Mouse (Mus musculus) erythroblast, embryonic 14.5 days (primary cell): Measurements from ENCODE around the gene Ccdc137.

Experiments
- GATA1 ChIP-seq: IDR thresholded peaks from 2 replicates; pipeline ENCODE4 v1.6.1; 2012; ENCODE audit warnings: low read length, inconsistent platforms, mixed read lengths
- TAL1 ChIP-seq: IDR thresholded peaks from 3 replicates; pipeline ENCODE4 v1.6.1; 2012; ENCODE audit warnings: low read length, inconsistent platforms, mixed read lengths

GRCm38 (mm10) chr11:120489054-120489761 is 31.3 kb downstream of the Ccdc137 start:
- TF ChIP-seq TAL1 (no peak), GATA1 (no peak)
